Mouse (Mus musculus) liver, postnatal 0 days (tissue): ENCODE measurements around the gene Adora3.

Experiments
- CTCF ChIP-seq: sonication (generic); IDR thresholded peaks from 2 replicates; pipeline ENCODE4 v1.5.1; 2016; ENCODE audit warnings: antibody characterized with exemption, low read depth
- EP300 ChIP-seq: IDR thresholded peaks from 2 replicates; pipeline ENCODE4 v1.6.1; 2016; ENCODE audit warnings: antibody characterized with exemption, low read depth, mild to moderate bottlenecking

DNA sequence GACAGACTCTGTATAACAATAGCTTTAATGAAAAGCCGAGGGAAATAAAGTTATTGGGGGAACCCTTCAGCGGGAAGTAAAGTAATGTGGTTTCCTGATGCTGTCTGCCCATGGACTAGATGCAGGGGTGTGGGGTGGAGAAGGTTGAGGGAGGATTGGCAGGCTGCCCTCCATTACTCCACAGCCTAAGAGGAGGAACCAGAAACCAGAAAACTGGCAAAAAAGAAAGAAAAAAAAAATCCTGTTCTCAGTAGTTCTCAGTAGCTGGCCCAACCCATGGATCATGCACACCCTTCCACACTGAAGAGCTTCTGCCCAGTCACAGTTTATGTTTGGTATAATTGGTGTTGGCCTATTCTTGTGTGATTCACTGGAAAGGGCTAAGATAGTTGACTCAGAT lies 27.7 kb downstream of the Adora3 start:
- TF ChIP-seq EP300 (no peak), CTCF (no peak)
